Mouse (Mus musculus) ES-CJ7 (cell line): ENCODE measurements around the gene 2310057N15Rik.
"Not testable (repeated sequence)": the region's sequence is repeated elsewhere in the genome, so short reads cannot be mapped to it uniquely, and the experiment has no call there.

Experiments used
- DNase-seq: peaks from one replicate; pipeline ENCODE4 v3.0.0; 2011; ENCODE audit warnings: low read depth, low spot score

The 2310057N15Rik gene

GRCm38 (mm10) chr16:88774106-88774505 lies at the start of gene 2310057N15Rik:
TSS of gene 2310057N15Rik (minus strand) at chr16:88774206.
- no peak for DNase-seq

- DNase-seq, result peak; percentile 66
Measured at GRCm38 (mm10) chr16:88823736-88824135, 49.7 kb upstream of the 2310057N15Rik start.

- DNase-seq, result no peak
Measured at GRCm38 (mm10) chr16:88820066-88820465, 46.1 kb upstream of the 2310057N15Rik start, which contains the start of gene Krtap15. TSS of gene Krtap15 (plus strand) at chr16:88820215.

GRCm38 (mm10) chr16:88811827-88812226 lies 37.8 kb upstream of the 2310057N15Rik start, which contains the start of gene Gm20741:
TSS of gene Gm20741 (minus strand) at chr16:88812220.
- DNase-seq, result no peak

DNA sequence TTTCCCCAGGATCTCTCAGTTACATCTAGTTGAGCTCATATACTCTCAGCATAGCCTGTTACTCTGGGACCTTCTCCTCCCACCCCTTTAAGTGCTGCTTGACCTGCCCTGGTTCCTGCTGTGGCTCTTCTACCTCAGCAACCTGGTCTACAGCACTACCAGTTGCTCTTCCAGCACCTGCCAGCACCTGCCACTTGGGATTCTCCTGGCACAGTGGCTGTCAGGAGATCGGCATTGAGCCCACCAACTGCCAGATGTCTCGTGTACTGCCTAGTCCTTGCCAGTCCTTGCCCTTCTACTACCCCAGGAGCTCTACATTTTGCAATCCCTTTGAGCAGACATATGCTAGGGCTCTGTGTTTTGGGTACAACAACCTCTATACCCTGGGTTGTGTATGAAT lies 12.8 kb upstream of the 2310057N15Rik start:
- DNase-seq, result no peak

DNA sequence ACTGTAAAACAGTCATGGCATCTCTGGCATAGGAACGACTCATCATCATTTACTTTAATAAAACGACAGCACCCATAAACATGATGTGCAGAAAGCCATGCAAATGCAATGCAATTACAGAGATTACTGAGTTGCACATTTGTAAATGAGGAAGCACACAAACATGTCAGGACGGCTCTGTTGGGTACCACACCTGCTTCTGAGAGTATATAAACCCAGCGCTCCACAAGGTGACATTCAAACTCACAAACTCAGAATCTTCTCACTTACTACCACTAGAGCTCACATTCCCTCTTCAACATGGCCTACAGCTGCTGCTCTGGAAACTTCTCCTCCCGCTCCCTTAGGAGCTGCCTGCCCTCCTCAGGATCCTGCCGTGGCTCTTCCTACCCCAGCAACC lies 3.6 kb upstream of the 2310057N15Rik start, which contains the start of gene Gm5965:
TSS of gene Gm5965 (plus strand) at position 301 of the 400 bp plus-strand sequence.
- DNase-seq, result no peak

- not testable (repeated sequence) for DNase-seq
Measured at GRCm38 (mm10) chr16:88758547-88758946, 15.5 kb downstream of the 2310057N15Rik start, which contains the start of gene 2310034C09Rik. TSS of gene 2310034C09Rik (plus strand) at chr16:88758847.

DNA sequence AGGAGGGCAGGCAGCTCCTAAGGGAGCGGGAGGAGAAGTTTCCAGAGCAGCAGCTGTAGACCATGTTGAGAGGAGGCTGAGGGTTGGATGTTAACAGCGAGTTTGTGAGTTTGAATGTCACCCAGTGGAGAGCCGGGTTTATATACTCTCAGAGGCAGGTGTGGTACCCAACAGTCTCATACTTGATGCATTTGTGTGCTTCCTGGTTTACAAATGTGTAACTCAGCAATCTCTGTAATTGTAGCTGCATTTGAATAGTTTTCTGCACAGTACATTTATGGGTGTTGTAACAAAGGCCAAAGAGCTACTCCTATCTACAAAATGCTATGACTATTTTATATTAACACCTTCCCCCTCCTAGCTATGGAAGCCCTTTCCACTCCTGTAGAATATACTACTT lies 22.5 kb downstream of the 2310057N15Rik start, which contains the start of gene Krtap13:
TSS of gene Krtap13 (minus strand) at position 101 of the 400 bp plus-strand sequence.
- not testable (repeated sequence) for DNase-seq

- DNase-seq, result no peak
Measured at GRCm38 (mm10) chr16:88747943-88748342, 26.1 kb downstream of the 2310057N15Rik start.

- DNase-seq, result no peak
Measured at GRCm38 (mm10) chr16:88744750-88745340, 29.2 kb downstream of the 2310057N15Rik start.

DNA sequence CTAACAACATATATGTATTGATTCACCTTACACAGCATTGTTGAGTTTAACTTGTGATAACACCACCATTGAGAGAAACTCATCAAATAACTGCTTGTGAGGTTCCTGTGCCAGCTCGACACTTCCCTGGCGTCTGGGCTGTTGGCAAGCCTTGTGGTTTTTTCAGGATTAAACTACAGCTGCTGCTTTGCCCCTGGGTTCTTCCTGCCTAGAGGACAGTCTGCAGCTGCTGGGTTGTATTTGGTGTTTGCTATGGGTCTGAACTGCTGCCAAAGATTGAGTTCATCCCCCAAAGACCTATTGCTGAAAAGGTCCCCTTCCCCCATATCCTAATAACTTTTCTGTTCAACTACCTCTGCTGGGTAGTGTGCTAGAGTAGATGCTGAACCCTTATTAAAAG lies 38.6 kb downstream of the 2310057N15Rik start:
- no peak for DNase-seq

DNA sequence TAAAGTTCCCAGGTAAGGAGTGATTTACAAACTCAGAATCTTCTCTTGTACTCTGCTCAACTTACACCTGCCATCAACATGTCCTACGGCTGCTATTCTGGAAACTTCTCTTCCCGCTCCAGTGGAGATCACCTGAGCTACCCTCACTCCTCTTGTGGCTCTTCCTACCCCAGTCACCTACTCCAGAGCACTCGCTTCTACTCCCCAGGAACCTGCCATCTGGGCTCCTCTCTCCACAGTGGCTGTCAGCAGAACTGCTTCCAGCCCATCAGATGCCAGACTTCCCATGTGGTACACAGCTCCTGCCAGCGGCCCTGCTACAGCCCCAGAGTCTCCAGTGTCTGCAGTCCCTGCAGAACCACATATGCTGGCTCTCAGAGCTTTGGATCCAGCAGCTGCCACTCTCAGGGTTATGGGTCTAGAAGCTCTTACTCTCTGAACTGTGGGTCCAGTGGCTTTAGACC lies 45.2 kb downstream of the 2310057N15Rik start, which contains the start of gene Krtap13-1:
TSS of gene Krtap13-1 (plus strand) at position 51 of the 464 bp plus-strand sequence.
- DNase-seq, result no peak
